Mouse (Mus musculus) thymus, adult 2 months (tissue): ENCODE results near the gene Rap1gap2.

Source experiments
- CTCF ChIP-seq: fragments of 200-500 bp; IDR thresholded peaks from 2 replicates; pipeline ENCODE4 v1.5.1; 2012; ENCODE audit warnings: mild to moderate bottlenecking, control low read depth, low read length, moderate library complexity, borderline replicate concordance; ENCODE audit not compliant: control insufficient read depth, poor library complexity, insufficient read depth; ENCODE audit errors: extremely low read depth
- POLR2A ChIP-seq: fragments of 200-500 bp; IDR thresholded peaks from 2 replicates; pipeline ENCODE4 v1.6.1; 2012; ENCODE audit warnings: mild to moderate bottlenecking, low read length, control low read depth, moderate library complexity; ENCODE audit not compliant: control insufficient read depth, poor library complexity, insufficient read depth; ENCODE audit errors: extremely low read depth

- TF ChIP-seq POLR2A: no peak
- no peak for TF ChIP-seq CTCF
Measured at GRCm38 (mm10) chr11:74621974-74622669, 11.4 kb upstream of the Rap1gap2 start.
